Mouse (Mus musculus): ENCODE data around the gene Smad6.

GRCm38 (mm10) chr9:63919001-63919555 is 102.8 kb downstream of the Smad6 start:
- TF ChIP-seq CTCF (IDR thresholded peaks at IDR 0.05; ENCODE audit: extremely low read depth, insufficient read depth, low read length): no peak
- TF ChIP-seq POLR2A (IDR thresholded peaks at IDR 0.05; ENCODE audit: extremely low read depth, insufficient read depth, low read length): no peak
